Mouse (Mus musculus): Measurements from ENCODE around the gene Mpp6.

GRCm38 (mm10) chr6:50193851-50194250 is 83.8 kb downstream of the Mpp6 start:
- TF ChIP-seq CTCF (IDR thresholded peaks at IDR 0.05; ENCODE audit: control insufficient read depth, insufficient read depth, insufficient replicate concordance, low read depth, low read length) (no peak), POLR2A (IDR thresholded peaks at IDR 0.05; ENCODE audit: control insufficient read depth, low read depth, low read length) (no peak)
